ENCODE assay signal across 21 mouse cellular contexts in genomic region chr17:44155204-44155603, GRCm38 (mm10).
"Had no signal": no experiment of that assay in that cellular context is flagged by ENCODE, and none has a peak within 500 bp of the region (broad histone marks: within the 10 kb centered on the region; RNA-seq: fewer than 3 reads in every experiment).

No protein-coding gene starts in this region.

- DNase-seq: kidney, adult 18-20 months; kidney, adult 9 months; kidney, postnatal 14 days; kidney, postnatal 4 days; left cerebral cortex, postnatal 4 days; liver, postnatal 0 days; retina, postnatal 1 day; right cerebral cortex, postnatal 25 days; thymus, postnatal 25 days had no signal

- H3K4me1 ChIP-seq: limb, embryonic 15.5 days; midbrain, embryonic 12.5 days; midbrain, embryonic 15.5 days; neural tube, embryonic 12.5 days; neural tube, embryonic 15.5 days; stomach, embryonic 15.5 days had no signal

- H3K9ac ChIP-seq: limb, embryonic 12.5 days; limb, embryonic 15.5 days; liver, embryonic 14.5 days; liver, postnatal 0 days; midbrain, embryonic 12.5 days; midbrain, embryonic 15.5 days; neural tube, embryonic 12.5 days; neural tube, embryonic 15.5 days; stomach, embryonic 15.5 days had no signal

- H3K4me2 ChIP-seq: limb, embryonic 12.5 days; limb, embryonic 15.5 days; liver, embryonic 11.5 days; midbrain, embryonic 12.5 days; midbrain, embryonic 15.5 days; neural tube, embryonic 12.5 days; neural tube, embryonic 15.5 days; stomach, embryonic 15.5 days had no signal

- H3K27me3 ChIP-seq: limb, embryonic 12.5 days; limb, embryonic 15.5 days; midbrain, embryonic 12.5 days; midbrain, embryonic 15.5 days; neural tube, embryonic 12.5 days; neural tube, embryonic 15.5 days; stomach, embryonic 15.5 days had no signal

- ATAC-seq: inflammation-experienced regulatory T-cells, adult 6 months; intestine, embryonic 16.5 days; liver, postnatal 0 days; midbrain, embryonic 15.5 days had no signal

- H3K27ac ChIP-seq: limb, embryonic 12.5 days; limb, embryonic 15.5 days; liver, embryonic 14.5 days; macrophage; midbrain, embryonic 12.5 days; midbrain, embryonic 15.5 days; neural tube, embryonic 12.5 days; neural tube, embryonic 15.5 days; stomach, embryonic 15.5 days had no signal

- H3K9me3 ChIP-seq: limb, embryonic 12.5 days; limb, embryonic 15.5 days; midbrain, embryonic 12.5 days; midbrain, embryonic 15.5 days; neural tube, embryonic 12.5 days; neural tube, embryonic 15.5 days; stomach, embryonic 15.5 days had no signal

- H3K4me3 ChIP-seq: limb, embryonic 12.5 days; limb, embryonic 15.5 days; midbrain, embryonic 12.5 days; midbrain, embryonic 15.5 days; neural tube, embryonic 12.5 days; neural tube, embryonic 15.5 days; stomach, embryonic 15.5 days had no signal

- H3K36me3 ChIP-seq: limb, embryonic 12.5 days; limb, embryonic 15.5 days; midbrain, embryonic 12.5 days; midbrain, embryonic 15.5 days; neural tube, embryonic 12.5 days; neural tube, embryonic 15.5 days; stomach, embryonic 15.5 days had no signal
